Mouse (Mus musculus) E14TG2a.4 (cell line): ENCODE data around the gene Bpifb4.

ENCODE experiments used
- CTCF ChIP-seq: conservative IDR thresholded peaks from 2 replicates; pipeline ENCODE4 v1.5.1; 2014; ENCODE audit warnings: low read length
- NANOG ChIP-seq: IDR thresholded peaks from 2 replicates; pipeline ENCODE4 v1.6.1; 2014; ENCODE audit warnings: borderline replicate concordance, low read length, mixed read lengths
- POU5F1 ChIP-seq: IDR thresholded peaks from 2 replicates; pipeline ENCODE4 v1.6.1; 2014; ENCODE audit warnings: low read length, borderline replicate concordance

DNA sequence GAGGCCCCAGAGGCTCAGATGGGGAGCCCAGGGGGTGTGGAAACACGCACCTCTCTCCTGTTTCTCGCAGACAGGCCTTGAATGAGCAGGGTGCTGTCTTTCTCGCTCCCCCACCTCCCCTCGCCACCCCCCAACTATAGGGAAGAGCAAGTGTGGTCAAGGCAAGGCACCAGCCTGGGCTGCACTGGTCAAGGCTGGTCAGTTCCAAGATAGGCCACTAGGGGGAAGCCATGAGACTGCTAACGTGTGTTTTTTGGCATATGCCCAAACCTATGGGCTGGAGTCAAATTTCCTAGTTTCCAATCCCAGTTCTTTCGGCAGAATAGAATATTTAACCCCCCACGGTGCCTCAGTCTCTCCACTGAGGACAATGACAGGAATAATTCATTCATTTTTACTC, 57.8 kb downstream of the Bpifb4 start:
- peak; percentile 97 for TF ChIP-seq CTCF
- TF ChIP-seq NANOG, result no peak
- TF ChIP-seq POU5F1, result no peak
